Mouse (Mus musculus): Measurements from ENCODE around the gene Cul4a.

Cul4a gene

GRCm38 (mm10) chr8:13132220-13132619 is 26.8 kb downstream of the Cul4a start:
- in situ Hi-C loops (cut with MseI, MboI) = loop anchor here in 1 of 2 experiments (10.0 kb wide), 1 partner anchor 157 kb away; no protein-coding TSS in a partner anchor

GRCm38 (mm10) chr8:13139641-13140182 is 34.3 kb downstream of the Cul4a start:
- in situ Hi-C loops (cut with MseI, MboI) = loop anchor here in 1 of 2 experiments (10.0 kb wide), 1 partner anchor 165 kb away; no protein-coding TSS in a partner anchor

- in situ Hi-C loops (cut with MseI, MboI) = no loop called here
Observed at GRCm38 (mm10) chr8:13141681-13142080, 36.3 kb downstream of the Cul4a start.

GRCm38 (mm10) chr8:13148476-13148875 is 43.1 kb downstream of the Cul4a start:
- in situ Hi-C loops (cut with MseI, MboI) = no loop called here

- in situ Hi-C loops (cut with MseI, MboI) = no loop called here
Observed at GRCm38 (mm10) chr8:13149287-13149686, 43.9 kb downstream of the Cul4a start.

- in situ Hi-C loops (cut with MseI, MboI) = no loop called here
Observed at GRCm38 (mm10) chr8:13149866-13150265, 44.4 kb downstream of the Cul4a start.

GRCm38 (mm10) chr8:13150929-13151328 is 45.5 kb downstream of the Cul4a start:
- in situ Hi-C loops (cut with MseI, MboI) = no loop called here

- in situ Hi-C loops (cut with MseI, MboI) = no loop called here
Observed at GRCm38 (mm10) chr8:13154099-13154498, 48.7 kb downstream of the Cul4a start.

- in situ Hi-C loops (cut with MseI, MboI) = no loop called here
Observed at GRCm38 (mm10) chr8:13155358-13155757, 49.9 kb downstream of the Cul4a start.

- in situ Hi-C loops (cut with MseI, MboI) = no loop called here
Observed at GRCm38 (mm10) chr8:13156327-13157097, 51.1 kb downstream of the Cul4a start.

- in situ Hi-C loops (cut with MseI, MboI) = no loop called here
Observed at GRCm38 (mm10) chr8:13158718-13159376, 53.4 kb downstream of the Cul4a start, which contains the start of gene Lamp1. Gene Lamp1, plus strand, starts transcription at chr8:13159161.

GRCm38 (mm10) chr8:13159377-13159881 is 54.0 kb downstream of the Cul4a start:
- in situ Hi-C loops (cut with MseI, MboI) = no loop called here

GRCm38 (mm10) chr8:13160691-13161090 is 55.3 kb downstream of the Cul4a start:
- in situ Hi-C loops (cut with MseI, MboI) = no loop called here

GRCm38 (mm10) chr8:13162098-13162497 is 56.7 kb downstream of the Cul4a start:
- in situ Hi-C loops (cut with MseI, MboI) = no loop called here

- in situ Hi-C loops (cut with MseI, MboI) = no loop called here
Observed at GRCm38 (mm10) chr8:13163563-13163962, 58.1 kb downstream of the Cul4a start.

- in situ Hi-C loops (cut with MseI, MboI) = no loop called here
Observed at GRCm38 (mm10) chr8:13164361-13164760, 58.9 kb downstream of the Cul4a start.

- in situ Hi-C loops (cut with MseI, MboI) = no loop called here
Observed at GRCm38 (mm10) chr8:13170510-13170909, 65.1 kb downstream of the Cul4a start.

GRCm38 (mm10) chr8:13174305-13174704 is 68.9 kb downstream of the Cul4a start:
- in situ Hi-C loops (cut with MseI, MboI) = no loop called here

- in situ Hi-C loops (cut with MseI, MboI) = no loop called here
Observed at GRCm38 (mm10) chr8:13174811-13175210, 69.4 kb downstream of the Cul4a start.

- in situ Hi-C loops (cut with MseI, MboI) = no loop called here
Observed at GRCm38 (mm10) chr8:13175650-13176049, 70.2 kb downstream of the Cul4a start.

- in situ Hi-C loops (cut with MseI, MboI) = no loop called here
Observed at GRCm38 (mm10) chr8:13177173-13177852, 71.9 kb downstream of the Cul4a start.

GRCm38 (mm10) chr8:13178137-13178536 is 72.7 kb downstream of the Cul4a start:
- in situ Hi-C loops (cut with MseI, MboI) = no loop called here

All from mouse trophoblast stem cell (cell line).